Mouse (Mus musculus): Measurements from ENCODE around the gene Trub1. TPM values are rescaled to one million over a fixed set of nuclear protein-coding genes. Genes with fewer than 3 reads are reported as not detected.
A peak's percentile ranks its signal among the peaks of the same experiment; 100 is the strongest.

Trub1 gene
- polyA plus RNA-seq, 1 experiment, result 8.1 TPM

DNA sequence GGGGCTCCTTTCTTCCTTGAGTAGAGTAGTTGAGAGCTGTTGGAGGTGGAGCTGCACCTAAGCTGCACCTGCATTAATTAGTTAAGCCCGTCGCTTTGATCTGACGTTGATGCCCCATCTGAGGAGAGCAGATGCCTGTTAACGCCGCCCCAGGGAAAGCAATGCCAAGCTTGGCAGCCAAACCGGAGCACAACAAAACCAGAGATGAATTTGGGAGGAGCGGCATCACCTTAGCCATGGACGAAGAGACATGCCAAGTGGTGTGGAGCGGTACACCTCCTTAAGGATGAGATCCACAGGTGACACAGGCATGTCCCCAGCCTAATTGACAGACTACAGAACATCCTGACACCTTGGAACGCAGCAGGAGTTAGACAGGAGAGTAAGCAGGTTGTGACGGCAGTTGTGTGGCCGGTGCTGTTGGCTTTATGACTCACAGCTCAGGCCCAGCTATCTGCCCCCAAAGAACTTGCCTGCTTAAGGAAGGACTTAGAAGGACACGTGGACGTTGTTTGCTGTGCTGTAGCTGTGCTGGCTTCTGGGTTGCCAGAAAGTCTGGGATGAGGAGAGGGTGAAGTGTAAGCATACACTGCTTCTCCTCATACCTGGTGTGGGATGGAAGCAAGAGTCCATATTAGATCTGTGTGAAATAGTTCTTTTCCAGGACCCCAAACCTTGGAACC is 24.8 kb upstream of the Trub1 start:
- Histone ChIP-seq H3K27ac (ENCODE audit: control insufficient read depth, insufficient read depth, low read length) (no peak overlapping the region), H3K4me3 (ENCODE audit: control insufficient read depth, insufficient read depth, low read length) (no peak overlapping the region), H3K27me3 (ENCODE audit: control insufficient read depth, insufficient read depth, low read length) (no peaks in the 10 kb centered on the region), H3K36me3 (ENCODE audit: control insufficient read depth, insufficient read depth, low read length) (no peaks in the 10 kb centered on the region), H3K4me1 (replicated peaks; ENCODE audit: control insufficient read depth, insufficient read depth, low read length) (peaks cover 26% of the 10 kb centered on the region)
- 94% methylated on average over 14 of the region's 14 CpGs for WGBS
- TF ChIP-seq POLR2A (IDR thresholded peaks at IDR 0.05; ENCODE audit: control insufficient read depth, extremely low read depth, insufficient read depth, low read length, poor library complexity) (no peak), CTCF (IDR thresholded peaks at IDR 0.05; ENCODE audit: borderline replicate concordance, control insufficient read depth, extremely low read depth, insufficient read depth, low read length, poor library complexity) (no peak)
- no peak for DNase-seq

DNA sequence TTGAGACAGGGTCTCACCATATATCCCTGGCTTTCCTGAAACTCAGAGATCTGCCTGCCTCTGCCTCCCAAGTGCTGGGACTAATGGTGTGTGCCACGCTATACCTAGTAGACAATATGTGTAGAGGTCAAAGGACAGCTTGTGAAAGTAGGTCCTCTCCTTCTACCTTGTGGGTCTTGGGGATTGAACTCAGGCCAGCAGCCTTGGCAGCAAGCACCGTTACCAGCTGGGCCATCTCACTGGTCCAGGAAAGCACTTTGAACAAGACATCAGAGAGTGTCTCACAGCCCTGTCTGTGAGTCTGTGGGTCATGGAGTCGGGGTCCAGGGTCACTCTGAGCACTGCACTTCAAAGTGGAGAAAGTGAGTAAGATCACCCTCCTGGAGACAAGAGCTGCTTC is 24.1 kb upstream of the Trub1 start:
- H3K27ac ChIP-seq (ENCODE audit: control insufficient read depth, insufficient read depth, low read length), result no peak overlapping the region
- no peak overlapping the region for H3K4me3 ChIP-seq (ENCODE audit: control insufficient read depth, insufficient read depth, low read length)
- 96% methylated on average over 3 of the region's 3 CpGs for WGBS
- H3K4me1 ChIP-seq (replicated peaks; ENCODE audit: control insufficient read depth, insufficient read depth, low read length), result peaks cover 32% of the 10 kb centered on the region
- DNase-seq, result no peak
- no peaks in the 10 kb centered on the region for H3K27me3 ChIP-seq (ENCODE audit: control insufficient read depth, insufficient read depth, low read length)
- no peak for TF ChIP-seq POLR2A (IDR thresholded peaks at IDR 0.05; ENCODE audit: control insufficient read depth, extremely low read depth, insufficient read depth, low read length, poor library complexity)
- no peak for TF ChIP-seq CTCF (IDR thresholded peaks at IDR 0.05; ENCODE audit: borderline replicate concordance, control insufficient read depth, extremely low read depth, insufficient read depth, low read length, poor library complexity)
- H3K36me3 ChIP-seq (ENCODE audit: control insufficient read depth, insufficient read depth, low read length), result no peaks in the 10 kb centered on the region

DNA sequence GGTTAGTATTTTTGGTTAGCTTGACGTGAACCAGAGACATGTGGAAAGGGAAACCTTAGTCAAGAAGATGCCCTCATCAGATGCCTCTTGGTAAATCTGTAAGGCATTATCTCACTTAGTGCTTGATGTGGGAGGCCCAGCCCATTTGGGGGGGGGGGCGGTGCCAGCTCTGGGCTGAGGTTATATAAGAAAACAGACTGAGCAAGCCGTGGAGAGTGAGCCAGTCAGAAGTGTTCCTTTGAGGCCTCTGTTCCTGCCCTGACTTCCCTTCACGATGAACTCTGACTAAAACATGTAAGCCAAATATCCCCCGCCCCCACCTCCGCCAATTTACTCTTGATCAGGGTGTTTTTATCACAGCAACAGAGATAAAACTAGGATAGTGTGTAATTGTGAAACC is 22.8 kb upstream of the Trub1 start:
- Histone ChIP-seq H3K27me3 (ENCODE audit: control insufficient read depth, insufficient read depth, low read length) (no peaks in the 10 kb centered on the region), H3K36me3 (ENCODE audit: control insufficient read depth, insufficient read depth, low read length) (no peaks in the 10 kb centered on the region), H3K4me3 (ENCODE audit: control insufficient read depth, insufficient read depth, low read length) (no peak overlapping the region), H3K27ac (ENCODE audit: control insufficient read depth, insufficient read depth, low read length) (peak overlapping the region; percentile 92), H3K4me1 (replicated peaks; ENCODE audit: control insufficient read depth, insufficient read depth, low read length) (peaks cover 33% of the 10 kb centered on the region)
- peak; percentile 72 for DNase-seq
- WGBS, result 7% methylated on average over 6 of the region's 6 CpGs
- TF ChIP-seq POLR2A (IDR thresholded peaks at IDR 0.05; ENCODE audit: control insufficient read depth, extremely low read depth, insufficient read depth, low read length, poor library complexity) (0 out of 2 replicates have a peak, but pooled peaks have one; percentile 24), CTCF (IDR thresholded peaks at IDR 0.05; ENCODE audit: borderline replicate concordance, control insufficient read depth, extremely low read depth, insufficient read depth, low read length, poor library complexity) (no peak)

DNA sequence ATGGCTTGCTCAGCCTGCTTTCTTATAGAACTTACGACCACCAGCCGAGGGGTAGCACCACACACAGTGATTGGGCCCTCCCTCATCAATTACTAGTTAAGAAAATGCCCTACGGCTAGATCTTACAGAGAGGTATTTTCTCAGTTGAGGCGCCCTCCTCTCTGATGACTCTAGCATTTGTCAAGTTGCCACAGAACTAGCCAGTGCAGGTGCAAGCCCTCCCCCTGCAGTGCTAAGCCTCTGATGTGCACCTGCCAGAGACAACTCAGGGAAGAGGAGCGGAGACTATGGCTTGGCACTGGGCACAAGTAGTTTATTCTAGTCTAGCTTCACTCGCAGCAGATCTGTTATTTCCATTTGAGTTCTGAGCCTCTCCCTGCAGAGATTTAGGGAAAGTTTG is 21.2 kb upstream of the Trub1 start:
- TF ChIP-seq CTCF (IDR thresholded peaks at IDR 0.05; ENCODE audit: borderline replicate concordance, control insufficient read depth, extremely low read depth, insufficient read depth, low read length, poor library complexity), result no peak
- no peak for TF ChIP-seq POLR2A (IDR thresholded peaks at IDR 0.05; ENCODE audit: control insufficient read depth, extremely low read depth, insufficient read depth, low read length, poor library complexity)
- peaks cover 33% of the 10 kb centered on the region for H3K4me1 ChIP-seq (replicated peaks; ENCODE audit: control insufficient read depth, insufficient read depth, low read length)
- 25% methylated on average over 6 of the region's 6 CpGs for WGBS
- H3K27me3 ChIP-seq (ENCODE audit: control insufficient read depth, insufficient read depth, low read length), result no peaks in the 10 kb centered on the region
- peak; percentile 74 for DNase-seq
- H3K27ac ChIP-seq (ENCODE audit: control insufficient read depth, insufficient read depth, low read length), result peak overlapping the region; percentile 97
- no peaks in the 10 kb centered on the region for H3K36me3 ChIP-seq (ENCODE audit: control insufficient read depth, insufficient read depth, low read length)
- no peak overlapping the region for H3K4me3 ChIP-seq (ENCODE audit: control insufficient read depth, insufficient read depth, low read length)

DNA sequence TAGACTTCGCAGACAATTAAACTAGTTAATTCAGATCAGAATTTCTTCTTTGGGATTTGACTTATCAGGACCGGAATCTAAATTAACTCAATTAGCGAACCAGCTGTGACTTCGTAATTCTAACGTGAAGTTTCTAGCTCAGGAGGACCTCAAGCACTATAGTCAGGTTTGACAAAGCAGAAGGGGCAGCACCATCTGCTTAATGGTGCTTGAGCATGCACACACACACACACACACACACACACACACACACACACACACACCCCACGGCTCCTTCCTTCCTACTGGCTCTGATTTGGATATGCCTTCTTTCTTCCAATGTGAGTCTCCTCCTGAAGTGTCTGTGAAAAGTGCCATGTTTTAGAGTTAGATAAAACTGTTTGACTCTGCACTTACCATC is 18.7 kb upstream of the Trub1 start:
- no peak for TF ChIP-seq CTCF (IDR thresholded peaks at IDR 0.05; ENCODE audit: borderline replicate concordance, control insufficient read depth, extremely low read depth, insufficient read depth, low read length, poor library complexity)
- TF ChIP-seq POLR2A (IDR thresholded peaks at IDR 0.05; ENCODE audit: control insufficient read depth, extremely low read depth, insufficient read depth, low read length, poor library complexity), result no peak
- DNase-seq, result no peak
- no peaks in the 10 kb centered on the region for H3K36me3 ChIP-seq (ENCODE audit: control insufficient read depth, insufficient read depth, low read length)
- H3K4me1 ChIP-seq (replicated peaks; ENCODE audit: control insufficient read depth, insufficient read depth, low read length), result peaks cover 29% of the 10 kb centered on the region
- no peak overlapping the region for H3K4me3 ChIP-seq (ENCODE audit: control insufficient read depth, insufficient read depth, low read length)
- 90% methylated on average over 6 of the region's 6 CpGs for WGBS
- H3K27me3 ChIP-seq (ENCODE audit: control insufficient read depth, insufficient read depth, low read length), result no peaks in the 10 kb centered on the region
- H3K27ac ChIP-seq (ENCODE audit: control insufficient read depth, insufficient read depth, low read length), result no peak overlapping the region

DNA sequence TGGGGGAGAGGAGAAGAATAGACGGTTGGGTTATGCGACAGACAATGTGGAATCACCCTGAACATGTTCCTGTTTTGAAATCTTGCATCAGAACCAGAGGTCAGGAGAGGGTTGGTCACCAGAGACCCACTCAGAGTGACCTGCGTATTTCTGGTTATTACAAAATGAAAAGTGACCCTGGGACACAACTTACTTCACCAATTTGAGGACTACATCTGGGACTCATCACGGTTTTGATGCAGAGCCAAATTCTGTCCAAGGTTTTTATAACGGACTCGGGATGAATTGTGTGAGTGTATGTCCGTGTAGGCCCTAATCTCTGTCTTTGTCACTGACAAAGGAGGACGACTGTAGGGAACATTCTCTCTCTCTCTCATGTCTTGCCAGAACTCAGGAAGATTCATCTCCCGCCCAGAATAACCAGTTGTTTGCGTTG is 16.1 kb upstream of the Trub1 start:
- Histone ChIP-seq H3K27ac (ENCODE audit: control insufficient read depth, insufficient read depth, low read length) (no peak overlapping the region), H3K4me3 (ENCODE audit: control insufficient read depth, insufficient read depth, low read length) (no peak overlapping the region), H3K36me3 (ENCODE audit: control insufficient read depth, insufficient read depth, low read length) (no peaks in the 10 kb centered on the region), H3K4me1 (replicated peaks; ENCODE audit: control insufficient read depth, insufficient read depth, low read length) (peaks cover 12% of the 10 kb centered on the region), H3K27me3 (ENCODE audit: control insufficient read depth, insufficient read depth, low read length) (no peaks in the 10 kb centered on the region)
- WGBS, result 94% methylated on average over 10 of the region's 10 CpGs
- no peak for DNase-seq
- TF ChIP-seq POLR2A (IDR thresholded peaks at IDR 0.05; ENCODE audit: control insufficient read depth, extremely low read depth, insufficient read depth, low read length, poor library complexity) (no peak), CTCF (IDR thresholded peaks at IDR 0.05; ENCODE audit: borderline replicate concordance, control insufficient read depth, extremely low read depth, insufficient read depth, low read length, poor library complexity) (no peak)
